Mouse (Mus musculus) common myeloid progenitor, adult 5-6 weeks (primary cell): Measurements from ENCODE around the gene Per1. TPM values are rescaled to one million over a fixed set of nuclear protein-coding genes. Genes with fewer than 3 reads are reported as not detected.

ENCODE experiments used
- ATAC-seq: replicated peaks from 2 replicates; pipeline ENCODE4 v1.8.0; 2016; ENCODE audit warnings: low read depth, mild to moderate bottlenecking, moderate TSS enrichment, inconsistent platforms; ENCODE audit not compliant: poor library complexity, severe bottlenecking
- total RNA-seq: library from RNA; stranded (forward); fragments of 200-1000, 187-1606 nt; gene quantifications from 2 replicates; pipeline ENCODE4 v1.2.3, GENCODE M21; 2017

The Per1 gene
- total RNA-seq, 1 experiment from 2014 or later: 16.9 TPM

DNA sequence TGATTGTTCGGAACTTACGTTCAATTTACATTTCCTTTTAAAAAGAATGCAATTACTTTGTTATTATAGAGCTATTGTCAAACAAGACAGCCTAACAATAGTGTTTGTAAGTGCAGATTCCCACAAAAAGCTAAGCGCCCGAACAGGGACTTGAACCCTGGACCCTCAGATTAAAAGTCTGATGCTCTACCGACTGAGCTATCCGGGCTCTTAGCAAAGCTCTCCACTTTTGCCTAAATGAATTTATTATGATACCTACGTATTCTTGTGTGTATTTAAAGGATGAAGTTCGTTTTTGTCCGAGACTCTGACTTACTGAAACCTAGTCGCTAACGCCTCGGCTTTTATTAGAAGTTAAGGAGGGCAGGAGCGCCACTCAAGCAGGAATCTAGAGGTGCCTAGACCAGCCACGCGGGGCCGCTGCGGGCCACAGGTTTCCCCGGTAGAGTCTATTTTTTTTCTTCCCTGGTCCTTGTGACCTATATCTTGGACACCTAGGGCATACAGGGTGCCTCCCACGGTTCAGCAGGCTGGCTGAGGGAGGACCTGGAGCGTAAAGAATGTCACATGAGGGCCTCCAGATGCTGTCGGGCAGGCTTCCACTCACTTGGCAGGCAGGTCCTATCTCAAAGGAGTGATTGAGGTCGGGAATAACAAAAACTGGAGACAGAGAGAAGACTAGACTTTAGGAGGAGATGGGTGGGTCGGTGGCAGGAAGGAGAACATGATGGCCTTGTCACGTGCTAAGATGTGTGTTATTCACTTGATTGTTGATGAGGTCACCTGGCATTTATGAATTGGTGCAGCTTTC, 30.2 kb downstream of the Per1 start:
- peak; percentile 39 for ATAC-seq

DNA sequence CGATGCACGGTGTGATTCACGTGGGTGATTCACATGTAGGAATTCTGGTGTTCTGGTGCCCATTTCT, 30.7 kb downstream of the Per1 start, which contains the start of gene Aloxe3:
Aloxe3 (plus strand) TSS at position 45 of the 67 bp plus-strand sequence.
- no peak for ATAC-seq

DNA sequence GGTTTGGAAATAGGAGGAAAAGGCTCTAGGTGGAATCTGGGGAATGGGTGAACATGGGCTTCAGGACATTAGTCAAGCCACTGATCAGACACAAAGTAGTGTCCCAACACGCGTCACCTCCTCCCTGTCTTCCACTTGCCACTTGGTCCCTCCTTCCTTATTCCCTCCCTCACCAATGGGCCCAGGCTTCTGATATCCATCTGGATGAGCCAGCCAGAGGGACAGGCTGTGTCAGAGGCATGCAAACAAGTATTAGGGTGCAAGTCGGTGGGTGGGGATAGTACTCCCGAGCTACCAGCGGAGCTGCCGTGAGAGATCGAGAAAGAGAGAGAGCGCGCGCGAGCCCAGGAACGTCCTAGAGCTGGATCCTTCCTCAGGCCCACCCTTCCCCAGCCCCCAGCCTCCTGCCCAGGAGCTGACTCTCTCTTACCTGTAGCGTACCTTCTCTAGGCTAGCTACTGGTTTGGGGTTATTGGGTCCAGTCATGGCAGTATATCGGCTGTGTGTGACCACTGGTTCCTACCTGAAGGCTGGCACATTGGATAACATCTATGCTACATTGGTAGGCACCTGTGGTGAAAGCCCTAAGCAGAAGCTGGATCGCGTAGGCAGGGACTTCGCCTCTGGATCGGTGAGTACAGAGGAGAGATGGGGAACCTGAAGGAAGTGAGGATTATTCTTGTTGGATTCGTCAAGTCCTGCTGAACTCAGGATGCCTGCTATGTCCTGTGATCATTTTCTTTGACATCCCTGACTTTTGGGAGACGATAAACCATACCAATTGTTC, 31.1 kb downstream of the Per1 start:
- no peak for ATAC-seq

DNA sequence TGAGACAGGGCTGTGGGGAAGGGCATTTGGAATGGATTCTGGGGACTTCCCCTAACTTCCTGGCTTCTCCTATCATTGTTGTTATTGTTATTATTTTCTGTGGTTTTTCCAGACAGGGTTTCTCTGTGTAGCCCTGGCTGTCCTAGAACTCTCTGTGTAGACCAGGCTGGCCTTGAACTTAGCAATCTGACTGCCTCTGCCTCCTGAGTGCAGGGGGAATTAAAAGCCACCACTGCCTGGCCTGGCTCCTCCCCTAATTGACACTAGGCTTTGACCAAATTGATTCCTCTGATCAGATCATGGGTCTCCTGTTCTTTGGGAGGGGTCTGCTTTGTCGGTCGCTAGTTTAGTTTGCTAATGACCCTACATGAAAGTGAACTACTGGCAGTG, 31.7 kb downstream of the Per1 start:
- ATAC-seq: no peak

DNA sequence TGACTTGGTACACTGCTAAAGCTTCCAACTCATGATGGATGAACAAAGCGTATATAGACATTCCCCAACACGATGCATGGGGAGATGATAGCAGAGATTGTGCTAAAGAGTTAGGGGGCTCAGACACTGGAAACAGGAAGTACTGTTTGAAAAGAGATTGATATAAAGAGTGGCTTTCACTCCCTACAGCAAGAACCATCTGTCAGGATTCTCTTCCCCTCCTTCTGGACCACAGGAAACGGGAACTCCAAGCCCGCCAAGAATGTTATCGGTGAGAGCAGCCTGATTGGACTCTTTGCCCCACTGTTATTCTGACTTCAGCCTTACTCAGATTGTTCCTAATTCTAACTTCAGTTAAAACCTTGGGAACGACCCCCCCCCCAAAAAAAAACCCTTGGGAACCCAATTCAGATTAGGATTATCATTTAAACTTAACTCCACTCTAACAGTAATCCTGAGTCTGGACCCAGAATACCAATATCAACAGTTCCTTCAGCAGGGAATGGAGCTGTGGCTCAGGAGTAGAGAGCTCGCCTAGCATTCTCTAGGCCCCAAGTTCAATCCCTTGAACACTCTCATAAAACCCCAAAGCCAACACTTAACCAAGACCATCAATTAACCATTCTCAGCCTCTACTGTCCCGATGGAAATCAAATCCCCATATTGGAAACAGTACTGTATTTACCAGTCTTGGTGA, 33.6 kb downstream of the Per1 start:
- ATAC-seq: no peak

DNA sequence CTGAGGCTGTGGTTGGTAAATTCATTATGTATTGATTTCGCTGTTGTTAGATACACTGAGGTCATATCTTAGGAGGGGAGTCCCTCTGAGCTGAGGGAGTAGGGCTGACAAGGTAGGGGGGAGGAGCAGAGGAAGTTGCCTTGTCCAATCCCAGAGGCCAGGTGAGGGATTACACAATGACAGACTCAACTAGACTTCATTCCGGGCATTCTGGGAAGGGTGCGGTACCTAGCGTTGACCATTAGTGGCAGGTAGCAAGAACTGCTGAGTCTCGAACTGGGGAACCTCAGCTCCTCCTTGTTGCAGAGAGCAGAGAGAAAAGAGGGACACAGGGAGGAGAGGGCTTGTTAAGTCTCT, 38.5 kb downstream of the Per1 start:
- no peak for ATAC-seq

DNA sequence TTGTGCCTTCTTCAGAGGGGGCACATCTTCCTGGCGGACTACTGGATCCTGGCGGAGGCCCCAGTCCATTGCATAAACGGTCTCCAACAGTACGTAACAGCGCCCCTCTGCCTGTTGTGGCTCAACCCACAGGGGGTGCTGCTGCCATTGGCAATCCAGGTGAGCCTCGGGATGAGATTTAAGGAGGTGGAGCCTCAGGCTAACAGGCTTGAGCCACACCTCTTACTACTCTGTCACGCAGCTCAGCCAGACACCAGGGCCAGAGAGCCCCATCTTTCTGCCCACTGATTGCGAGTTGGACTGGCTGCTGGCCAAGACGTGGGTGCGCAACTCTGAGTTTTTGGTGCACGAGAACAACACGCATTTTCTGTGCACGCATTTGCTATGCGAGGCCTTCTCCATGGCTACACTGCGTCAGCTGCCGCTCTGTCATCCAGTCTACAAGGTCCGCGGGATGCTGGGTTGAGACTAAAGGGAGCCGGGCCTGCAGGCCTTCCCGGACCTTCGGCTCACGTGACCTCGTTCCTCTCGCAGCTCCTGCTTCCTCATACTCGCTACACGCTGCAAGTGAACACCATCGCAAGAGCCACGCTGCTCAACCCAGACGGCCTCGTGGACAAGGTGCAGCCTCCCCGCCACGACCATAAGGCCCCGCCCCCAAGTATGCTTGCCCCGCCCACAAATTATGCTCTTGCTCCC, 39.1 kb downstream of the Per1 start:
- ATAC-seq: peak; percentile 77

DNA sequence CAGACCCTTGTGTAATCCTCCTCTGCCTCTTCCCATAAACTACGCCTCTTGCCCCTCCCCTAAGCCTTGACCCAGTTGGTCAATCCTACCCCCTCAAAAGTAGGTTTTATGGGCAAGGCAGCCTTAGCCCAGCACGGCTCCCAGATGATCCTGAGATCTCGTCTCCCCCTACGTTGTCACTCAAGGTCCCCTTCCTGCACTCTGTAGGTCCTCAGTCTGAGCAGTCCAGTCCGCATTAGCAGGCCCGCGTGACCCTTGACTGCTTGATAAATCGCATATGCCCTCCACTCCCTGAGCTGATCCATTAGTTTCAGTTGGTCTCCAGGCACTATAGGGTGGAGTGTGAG, 39.6 kb downstream of the Per1 start:
- ATAC-seq: no peak

DNA sequence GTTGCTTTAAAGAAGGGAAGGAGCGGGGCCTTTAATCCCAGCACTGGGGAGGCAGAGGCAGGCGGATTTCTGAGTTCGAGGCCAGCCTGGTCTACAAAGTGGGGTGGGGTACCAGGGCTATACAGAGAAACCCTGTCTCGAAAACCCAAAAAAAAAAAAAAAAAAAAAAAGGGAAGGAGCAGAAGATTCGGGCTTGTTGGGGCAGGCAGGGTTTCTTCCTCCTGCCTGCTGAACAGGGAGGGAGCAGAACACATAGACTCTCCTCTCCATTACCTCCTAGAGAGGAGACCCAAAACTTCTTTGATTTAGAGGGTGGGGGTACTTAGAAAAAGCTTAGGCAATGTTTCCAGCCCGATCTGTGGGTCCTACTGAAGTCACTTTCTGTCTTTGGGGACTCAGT, 40.3 kb downstream of the Per1 start:
- ATAC-seq: no peak

DNA sequence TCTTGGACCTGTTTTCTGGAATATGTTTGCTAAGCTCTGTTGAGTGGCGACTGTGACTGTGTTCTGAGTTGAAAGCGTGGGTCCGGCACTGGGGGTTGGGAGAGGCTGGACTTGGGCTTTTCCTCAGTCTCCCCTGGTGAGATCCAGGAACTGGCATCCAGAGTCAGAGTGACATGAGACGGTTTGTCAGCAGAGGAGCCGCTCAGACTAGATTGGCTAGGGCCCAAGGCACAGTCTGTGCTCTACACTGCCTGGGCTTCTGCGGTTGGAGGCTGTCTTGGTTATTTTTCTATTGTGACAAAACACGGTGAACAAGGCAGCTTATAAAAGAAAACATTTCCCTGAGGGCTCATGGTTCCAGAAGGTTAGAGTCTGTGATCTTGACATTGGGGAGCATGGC, 52.5 kb downstream of the Per1 start:
- no peak for ATAC-seq

DNA sequence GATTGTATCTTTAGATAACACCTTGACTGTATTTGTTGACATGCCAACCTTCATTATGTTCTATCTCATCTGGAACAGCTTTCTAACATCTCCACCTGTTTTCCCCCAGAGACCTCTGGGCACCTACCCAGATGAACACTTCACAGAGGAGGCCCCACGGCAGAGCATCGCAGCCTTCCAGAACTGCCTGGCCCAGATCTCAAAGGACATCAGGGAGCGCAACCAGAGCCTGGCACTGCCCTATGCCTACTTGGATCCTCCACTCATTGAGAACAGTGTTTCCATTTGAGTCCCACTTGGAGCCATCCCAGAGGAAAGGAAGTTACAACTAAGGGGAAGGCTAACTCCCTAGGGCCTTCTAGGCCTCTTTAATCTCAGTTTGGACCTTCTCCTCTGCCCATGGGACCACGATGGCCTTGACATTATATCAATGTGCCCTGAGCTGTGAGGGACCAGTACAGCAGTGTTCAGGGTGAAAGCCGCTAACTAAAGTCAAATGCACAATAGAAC, 53.5 kb downstream of the Per1 start:
- ATAC-seq: no peak

DNA sequence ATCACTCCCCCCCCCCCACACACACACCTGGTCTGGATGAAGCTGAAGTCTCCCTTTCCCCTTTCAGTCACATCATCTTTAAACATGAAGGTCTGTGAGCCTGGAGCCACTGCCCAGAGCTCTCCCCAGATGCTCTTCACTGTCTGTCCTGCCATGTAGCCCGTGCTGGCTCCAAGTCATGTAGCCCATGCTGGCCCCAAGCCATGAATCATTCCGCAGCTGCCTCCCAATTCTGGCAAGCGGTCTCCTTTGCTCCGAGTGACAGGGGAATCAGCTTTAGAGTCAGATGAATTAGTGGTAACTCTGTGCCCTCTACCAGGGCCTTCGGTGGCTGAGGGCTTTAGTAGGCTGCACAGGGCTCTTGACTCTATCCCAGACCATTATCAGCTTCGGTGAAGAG, 54.7 kb downstream of the Per1 start:
- ATAC-seq: no peak

DNA sequence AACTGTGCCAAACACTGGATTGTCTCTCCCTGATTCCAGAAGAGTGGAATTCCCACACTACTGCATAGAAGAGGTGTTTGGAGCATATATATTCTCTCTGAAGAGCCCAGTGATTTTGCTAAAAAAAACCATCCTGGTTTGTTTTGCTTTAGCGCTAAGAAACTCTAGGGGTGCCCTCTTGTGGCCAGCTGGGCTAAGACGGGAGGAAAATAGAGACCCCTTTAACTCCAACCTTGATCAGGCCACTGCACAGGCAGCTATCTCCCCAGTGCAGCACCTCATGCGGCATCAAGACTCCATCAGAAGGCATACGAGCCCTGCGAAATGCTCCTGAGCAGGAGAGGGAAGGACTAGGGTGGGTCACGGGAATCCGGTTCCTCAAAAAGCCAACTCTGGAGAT, 55.4 kb downstream of the Per1 start:
- peak; percentile 78 for ATAC-seq

DNA sequence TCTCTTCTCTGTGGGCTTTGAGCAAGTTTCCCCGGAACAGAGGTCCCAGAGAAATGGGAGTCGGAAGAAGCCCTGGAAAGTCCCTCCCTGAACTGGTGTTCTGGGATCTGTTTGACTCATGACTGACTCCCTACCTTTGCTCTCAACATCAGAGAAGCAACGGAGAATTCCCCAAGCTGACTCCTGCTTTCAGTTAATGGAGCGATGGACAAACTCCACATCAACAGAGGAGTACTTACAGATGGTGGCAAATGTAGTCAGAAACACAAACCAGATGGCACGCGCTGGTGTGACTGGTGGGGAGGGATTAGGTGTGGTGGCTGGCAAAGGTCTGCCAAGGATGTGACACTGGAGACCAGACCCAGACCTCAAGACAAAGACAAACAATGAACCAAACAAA, 56.0 kb downstream of the Per1 start:
- ATAC-seq: no peak

DNA sequence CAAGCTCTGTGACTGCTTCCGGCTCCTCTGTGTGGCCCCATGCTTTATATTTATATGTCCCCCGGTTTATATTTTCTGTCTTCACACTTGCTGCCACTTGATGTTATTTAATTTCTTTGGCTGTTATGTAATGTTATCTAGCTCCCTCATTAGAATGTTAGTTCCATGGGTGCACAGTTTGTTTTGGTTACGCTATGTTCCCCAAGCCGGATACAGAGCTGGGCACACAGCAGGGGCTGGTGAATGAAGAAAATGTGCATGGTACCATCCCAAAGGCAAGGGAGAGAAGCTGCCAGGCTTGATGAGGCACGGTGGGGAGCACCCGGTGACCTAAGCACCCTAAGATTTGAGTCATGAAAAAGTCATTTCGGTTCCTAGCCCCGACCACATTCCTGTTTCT, 58.8 kb downstream of the Per1 start:
- ATAC-seq: no peak

DNA sequence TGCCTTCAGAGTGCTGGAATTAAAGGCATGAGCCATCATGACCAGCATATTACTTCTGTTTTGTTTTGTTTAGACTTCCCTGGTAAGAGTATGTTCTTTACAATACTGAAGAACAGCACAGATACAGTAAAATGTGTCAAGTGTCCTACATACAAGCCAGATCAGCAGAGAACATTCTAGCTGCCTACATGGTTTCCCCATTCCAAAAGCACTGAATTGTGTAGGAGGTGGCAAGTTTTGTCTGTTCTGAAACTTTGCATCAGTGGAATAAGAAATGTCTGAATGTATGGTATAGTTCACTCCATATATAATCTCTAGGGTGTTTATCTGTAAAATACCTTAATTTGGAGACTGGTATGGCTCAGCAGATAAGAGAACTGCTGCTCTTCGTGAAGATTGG, 60.3 kb downstream of the Per1 start:
- ATAC-seq: no peak

DNA sequence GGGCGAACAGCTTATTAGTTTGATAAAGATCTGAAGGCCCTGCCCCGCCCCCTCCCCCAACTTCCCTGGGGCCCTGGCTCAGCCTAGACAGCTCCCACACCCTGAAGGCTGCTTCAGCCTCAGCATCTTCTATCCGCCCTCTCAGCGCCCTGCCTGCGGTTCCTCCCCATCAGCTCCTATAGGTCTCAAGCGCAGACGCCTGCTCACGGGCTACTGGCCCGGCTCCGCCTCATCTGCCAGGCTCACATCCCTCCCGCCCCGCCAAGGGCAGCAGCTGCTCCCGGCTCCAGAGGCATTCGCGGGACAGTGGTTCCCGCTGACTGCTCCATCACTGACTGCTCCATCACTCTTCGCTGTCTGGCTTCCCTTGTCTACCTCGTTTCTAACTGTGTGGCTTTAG, 61.8 kb downstream of the Per1 start, which contains the start of gene Alox12b:
Alox12b (plus strand) TSS at position 190 of the 400 bp plus-strand sequence.
- ATAC-seq: peak; percentile 39; the same call in 1 of the 2 replicates
